Mouse (Mus musculus) inflammation-experienced regulatory T-cells (primary cell): ENCODE results near the gene Ninj1. TPM values are rescaled to one million over a fixed set of nuclear protein-coding genes. Genes with fewer than 3 reads are reported as not detected.

Experiments used
- polyA plus RNA-seq, 2 experiments: library from polyadenylated mRNA; unstranded; fragments of 100-300 nt; shearing (Covaris generic); gene quantifications; one replicate each; pipeline ENCODE4 v1.2.1; 2017

Gene Ninj1
- polyA plus RNA-seq, result 10 to 100 TPM; 20.4 to 43.2 TPM

DNA sequence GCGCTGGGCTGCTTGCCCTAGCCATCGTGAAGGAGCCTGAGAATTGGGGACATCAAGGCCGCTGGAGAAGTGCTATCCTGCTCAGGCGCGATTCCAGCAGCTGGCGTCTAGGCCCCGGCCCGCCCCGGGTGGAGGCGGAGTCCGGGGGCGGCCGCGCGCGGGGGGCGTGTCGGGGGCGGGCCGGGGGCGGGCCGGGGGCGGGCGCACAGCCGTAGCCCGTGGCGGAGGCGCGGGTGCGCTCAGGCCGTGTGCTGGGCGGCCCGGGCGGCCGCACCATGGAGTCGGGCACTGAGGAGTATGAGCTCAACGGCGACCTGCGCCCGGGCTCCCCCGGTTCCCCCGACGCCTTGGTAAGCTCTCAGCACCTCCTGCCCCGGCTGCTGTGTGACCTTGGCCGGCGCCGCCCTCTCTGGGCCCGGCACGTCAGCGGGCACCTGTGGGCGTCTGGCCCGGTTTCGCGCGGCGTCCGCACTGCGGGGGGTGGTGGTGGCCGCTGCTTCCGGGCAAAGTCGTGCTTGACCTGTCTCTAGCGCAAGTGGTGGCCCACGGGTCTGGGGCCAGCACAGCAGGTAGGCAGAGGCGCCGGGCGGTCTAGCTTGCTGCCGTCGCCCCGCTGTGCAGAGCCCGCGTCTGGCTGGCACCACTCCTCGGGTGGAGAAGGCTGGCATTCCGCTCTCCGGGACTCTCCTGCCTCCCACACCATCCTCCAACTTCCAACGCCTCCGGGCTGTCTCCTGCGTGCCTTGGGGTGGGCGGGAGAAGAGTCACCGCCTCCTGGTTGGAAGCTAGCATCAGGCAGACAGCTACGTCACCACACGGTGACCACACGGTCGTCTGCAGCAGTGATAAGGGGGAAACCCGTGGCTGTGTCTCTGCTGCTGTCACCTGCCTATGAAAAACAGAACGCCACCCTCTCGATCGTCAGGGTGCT is at the start of gene Ninj1:
TSS of gene Ninj1 (plus strand) at position 198 of the 931 bp plus-strand sequence.

DNA sequence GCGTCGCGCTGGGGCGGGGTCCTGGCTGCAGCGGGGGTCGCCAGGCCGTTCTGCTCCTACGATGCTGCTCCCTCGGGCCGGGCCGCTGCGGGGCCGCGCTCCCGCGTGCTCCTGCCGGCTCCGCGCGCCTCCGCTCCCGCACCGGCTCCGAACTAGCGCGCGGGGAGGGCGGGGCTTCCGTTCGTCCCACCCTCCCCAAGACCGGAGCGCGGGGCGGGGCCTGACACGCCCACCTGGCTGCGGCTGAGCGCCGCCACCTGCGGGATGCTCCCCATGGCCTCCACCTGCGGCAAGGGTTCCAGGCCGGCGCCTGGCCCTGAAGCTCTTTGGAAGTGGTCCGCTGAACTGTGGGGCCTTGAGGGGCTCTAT is 39.4 kb upstream of the Ninj1 start, which contains the start of gene Wnk2:
TSS of gene Wnk2 (minus strand) at position 157 of the 369 bp plus-strand sequence.

DNA sequence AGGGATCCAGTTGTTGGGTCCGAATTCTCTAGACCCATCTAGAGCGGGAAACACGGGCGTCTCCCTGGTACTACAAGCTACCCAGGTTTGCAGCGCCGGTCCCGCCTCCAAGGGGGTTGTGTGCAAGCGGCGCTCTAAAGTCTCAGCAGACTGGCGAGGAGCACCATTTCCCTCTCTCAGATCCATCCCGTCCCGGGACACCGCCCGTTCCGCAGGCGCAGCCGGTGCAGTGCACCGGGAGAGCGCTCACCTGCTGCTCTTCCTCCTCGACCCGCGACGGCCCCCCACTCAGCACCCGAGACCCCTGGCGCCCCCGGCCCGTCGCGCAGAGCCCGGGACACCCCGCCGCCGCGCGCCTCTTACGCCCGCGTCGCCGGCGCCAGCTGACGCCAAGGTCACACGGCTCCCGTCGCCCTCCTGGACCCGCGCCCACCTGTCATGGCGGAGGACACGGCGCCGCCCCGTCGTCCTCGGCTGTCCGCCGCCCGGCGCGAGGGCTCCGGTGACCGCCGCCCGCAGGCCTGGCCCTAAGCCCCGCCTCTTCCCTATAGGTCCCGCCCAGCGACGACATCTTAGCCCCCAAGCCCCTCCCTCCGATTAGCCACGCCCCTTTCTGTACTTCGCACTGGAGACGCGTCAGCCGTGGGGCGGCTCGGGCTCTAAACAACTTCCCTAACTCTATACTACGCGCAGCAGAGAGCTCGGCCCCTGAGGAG is 28.4 kb downstream of the Ninj1 start, which contains the start of gene Card19:
TSS of gene Card19 (minus strand) at position 534 of the 716 bp plus-strand sequence.

Other genes with a start within 250 kb of the Ninj1 start
- gene Fam120a, start 219.5 kb upstream of the Ninj1 start, polyA plus RNA-seq, result 10 to 100 TPM; 64.7 to 70.6 TPM
- gene Wnk2, start 39.5 kb upstream of the Ninj1 start, polyA plus RNA-seq, result under 1 TPM; 0.22 to 0.31 TPM
- gene Card19, start 28.6 kb downstream of the Ninj1 start, polyA plus RNA-seq, result 100 to 1,000 TPM in 1 of 2 experiments, 10 to 100 TPM in 1; 68.0 to 106 TPM
- 10 to 100 TPM; 43.1 to 68.0 TPM for gene Susd3, start 61.2 kb downstream of the Ninj1 start, polyA plus RNA-seq
- 10 to 100 TPM; 14.3 to 20.3 TPM for gene Fgd3, start 132.8 kb downstream of the Ninj1 start, polyA plus RNA-seq
- gene Bicd2, start 154.1 kb downstream of the Ninj1 start, polyA plus RNA-seq, result 10 to 100 TPM; 20.8 to 36.2 TPM
- gene Ippk, start 233.8 kb downstream of the Ninj1 start, polyA plus RNA-seq, result 10 to 100 TPM in 1 of 2 experiments, 1 to 10 TPM in 1; 8.9 to 11.4 TPM